Mouse (Mus musculus) CH12F3 (cell line): ENCODE results near the gene Gm20696.

Experiments
- in situ Hi-C: fragments of 300-500 bp; cut with MboI; formaldehyde crosslinking; loops from 2 replicates; pipeline ENCODE4 v1.14.3; 2020; ENCODE audit warnings: low sequenced_read_pairs

Gene Gm20696

GRCm38 (mm10) chr6:99491146-99491545, 175.5 kb downstream of the Gm20696 start:
- in situ Hi-C loops: no loop called here

- in situ Hi-C loops: no loop called here
Observed at GRCm38 (mm10) chr6:99489900-99490648, 176.5 kb downstream of the Gm20696 start.

- in situ Hi-C loops: no loop called here
Observed at GRCm38 (mm10) chr6:99489423-99489822, 177.2 kb downstream of the Gm20696 start.

- in situ Hi-C loops: no loop called here
Observed at GRCm38 (mm10) chr6:99485884-99486640, 180.5 kb downstream of the Gm20696 start.

GRCm38 (mm10) chr6:99485217-99485883, 181.2 kb downstream of the Gm20696 start:
- in situ Hi-C loops: no loop called here

GRCm38 (mm10) chr6:99484884-99485216, 181.7 kb downstream of the Gm20696 start:
- in situ Hi-C loops: no loop called here

GRCm38 (mm10) chr6:99484197-99484725, 182.3 kb downstream of the Gm20696 start:
- in situ Hi-C loops: no loop called here

GRCm38 (mm10) chr6:99483556-99483955, 183.0 kb downstream of the Gm20696 start:
- in situ Hi-C loops: no loop called here

GRCm38 (mm10) chr6:99481568-99481967, 185.0 kb downstream of the Gm20696 start:
- in situ Hi-C loops: no loop called here

- in situ Hi-C loops: no loop called here
Observed at GRCm38 (mm10) chr6:99478873-99479650, 187.5 kb downstream of the Gm20696 start.

GRCm38 (mm10) chr6:99475040-99475439, 191.6 kb downstream of the Gm20696 start:
- in situ Hi-C loops: no loop called here

GRCm38 (mm10) chr6:99470906-99471305, 195.7 kb downstream of the Gm20696 start:
- in situ Hi-C loops: no loop called here

- in situ Hi-C loops: no loop called here
Observed at GRCm38 (mm10) chr6:99469134-99469834, 197.3 kb downstream of the Gm20696 start.

- in situ Hi-C loops: no loop called here
Observed at GRCm38 (mm10) chr6:99467831-99468230, 198.8 kb downstream of the Gm20696 start.

- in situ Hi-C loops: no loop called here
Observed at GRCm38 (mm10) chr6:99467109-99467508, 199.5 kb downstream of the Gm20696 start.

GRCm38 (mm10) chr6:99466354-99466753, 200.2 kb downstream of the Gm20696 start:
- in situ Hi-C loops: no loop called here

- in situ Hi-C loops: no loop called here
Observed at GRCm38 (mm10) chr6:99464449-99464848, 202.1 kb downstream of the Gm20696 start.

- in situ Hi-C loops: no loop called here
Observed at GRCm38 (mm10) chr6:99463906-99464305, 202.7 kb downstream of the Gm20696 start.

GRCm38 (mm10) chr6:99458775-99459174, 207.8 kb downstream of the Gm20696 start:
- in situ Hi-C loops: no loop called here
